Mouse (Mus musculus) brain, embryonic 18.5 days (tissue): Measurements from ENCODE around the gene Capn1.

Source experiments
- DNase-seq: peaks from one replicate; pipeline ENCODE4 v3.0.0-alpha.2; 2012; ENCODE audit warnings: low read depth, low spot score

Gene Capn1

DNA sequence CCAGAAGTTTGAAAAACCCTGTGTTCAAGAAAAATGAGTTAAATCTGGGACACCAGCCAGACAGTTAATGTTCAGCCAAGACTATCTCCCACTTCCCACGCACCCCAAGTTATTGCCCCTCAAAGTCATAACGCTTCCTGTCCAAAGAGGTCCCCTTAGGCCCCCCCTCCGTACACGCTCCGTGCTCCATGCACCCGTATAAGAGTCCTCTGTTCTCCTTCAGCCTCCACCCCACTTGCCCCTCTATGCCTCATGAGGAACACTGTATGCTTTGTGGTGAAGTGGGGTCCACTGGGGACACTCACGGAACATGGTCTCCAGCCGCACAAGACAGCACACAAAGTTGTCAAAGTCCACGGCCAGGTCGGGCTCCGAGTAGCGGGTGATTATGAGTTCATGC lies 25.7 kb downstream of the Capn1 start:
- DNase-seq = no peak

DNA sequence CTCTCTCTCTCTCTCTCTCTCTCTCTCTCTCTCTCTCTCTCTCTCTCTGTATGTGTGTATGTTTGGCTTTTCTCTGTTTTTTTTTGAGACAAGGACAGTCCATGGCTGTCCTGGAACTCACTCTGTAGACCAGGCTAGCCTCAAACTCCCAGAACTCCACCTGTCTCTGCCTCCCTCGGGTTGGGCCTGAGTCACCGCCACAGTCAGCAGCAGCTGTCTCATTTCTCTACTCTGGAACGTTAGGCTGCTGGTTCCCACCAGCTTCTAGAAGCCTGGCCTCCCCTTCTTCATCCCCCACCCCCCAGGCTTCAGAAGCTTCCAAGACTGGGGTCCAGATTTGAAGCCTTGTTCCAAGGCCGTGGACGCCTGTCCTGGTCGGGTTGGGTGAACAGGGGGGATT lies 26.1 kb downstream of the Capn1 start:
- DNase-seq = no peak

- DNase-seq = no peak
Measured at GRCm38 (mm10) chr19:5988815-5989452, 26.8 kb downstream of the Capn1 start.

DNA sequence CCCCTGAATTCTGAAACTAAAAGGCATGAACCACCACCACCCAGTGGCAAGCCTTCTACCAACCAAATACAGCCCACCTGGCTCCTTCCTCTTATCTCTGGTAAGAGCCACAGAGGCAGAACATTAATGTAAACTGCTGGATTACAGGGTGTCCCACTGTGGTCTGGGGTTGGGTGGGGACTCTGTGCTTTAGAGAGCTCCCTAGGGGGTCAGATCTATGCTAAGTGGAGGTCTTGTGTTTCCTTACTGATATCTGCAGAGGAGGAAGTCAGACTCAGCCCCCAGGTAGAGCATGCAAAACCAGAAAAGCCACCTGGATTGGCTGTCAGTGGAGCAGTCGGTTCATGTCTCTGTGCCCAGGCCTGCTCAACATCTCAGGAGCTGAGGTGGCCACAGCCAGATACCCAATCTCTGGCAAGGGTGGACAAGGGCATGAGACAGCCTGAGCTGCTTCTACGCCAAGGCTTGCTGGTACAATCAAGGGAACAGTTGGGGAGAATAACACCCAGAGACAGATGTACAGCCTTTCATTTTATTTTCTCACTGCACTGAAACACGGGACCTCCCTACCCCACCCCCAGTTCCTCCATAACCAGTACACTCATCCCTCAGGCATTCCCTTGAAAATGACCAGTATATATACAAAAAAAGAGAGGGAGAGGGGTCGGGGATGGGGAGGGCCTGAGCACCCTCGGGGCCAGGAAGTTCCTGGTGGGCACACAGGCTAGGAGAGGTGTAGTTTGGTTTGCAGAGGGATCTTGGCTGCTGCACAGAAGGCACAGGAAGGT lies 27.5 kb downstream of the Capn1 start:
- DNase-seq = no peak

GRCm38 (mm10) chr19:5986043-5986442 lies 29.7 kb downstream of the Capn1 start, which contains the start of gene Slc22a20:
Gene Slc22a20, minus strand, starts transcription at chr19:5986143.
- no peak for DNase-seq

GRCm38 (mm10) chr19:5980477-5980876 lies 35.2 kb downstream of the Capn1 start:
- no peak for DNase-seq

GRCm38 (mm10) chr19:5977717-5978116 lies 38.0 kb downstream of the Capn1 start:
- no peak for DNase-seq

DNA sequence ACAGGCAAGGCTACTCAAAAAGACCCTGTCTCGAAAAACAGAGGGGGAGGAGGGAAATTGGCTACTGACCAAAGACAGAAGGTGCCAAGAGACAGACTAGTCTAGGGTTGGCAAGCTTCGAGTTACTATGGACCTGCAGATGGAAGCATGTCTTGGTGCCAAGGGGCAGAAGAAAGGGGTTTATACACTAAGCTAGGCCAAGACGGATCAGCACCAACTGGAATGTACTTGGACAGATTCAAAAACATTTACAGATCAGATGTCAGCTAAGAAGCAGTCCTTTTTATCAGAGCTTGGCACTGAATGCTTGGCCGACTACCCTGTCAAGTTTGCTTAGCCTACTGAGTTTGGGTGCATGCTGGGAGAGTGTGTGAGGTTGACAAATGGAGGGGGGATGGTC lies 40.0 kb downstream of the Capn1 start:
- peak; percentile 69 for DNase-seq

DNA sequence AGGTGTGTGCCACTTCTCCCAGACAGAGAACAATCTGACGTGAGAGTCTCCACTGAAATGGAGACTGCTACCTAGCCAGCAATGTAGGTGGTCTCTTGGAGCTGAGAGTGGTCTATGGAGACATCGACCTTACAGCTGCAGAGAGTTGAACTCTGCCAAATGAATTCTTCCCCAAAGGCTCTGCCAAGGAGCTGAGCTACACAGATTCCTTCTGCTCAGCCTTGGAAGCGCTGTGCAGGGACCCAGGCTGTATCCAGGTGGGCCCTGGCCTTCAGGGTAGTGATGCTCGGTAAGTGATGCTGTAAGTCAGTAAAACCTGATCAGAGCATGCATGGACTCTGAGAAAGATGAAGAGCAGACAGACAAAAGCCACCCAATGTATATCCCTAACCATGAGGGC lies 40.6 kb downstream of the Capn1 start:
- no peak for DNase-seq

- DNase-seq = no peak
Measured at GRCm38 (mm10) chr19:5967664-5968063, 48.0 kb downstream of the Capn1 start.

- DNase-seq = no peak
Measured at GRCm38 (mm10) chr19:5966786-5967185, 48.9 kb downstream of the Capn1 start.

- no peak for DNase-seq
Measured at GRCm38 (mm10) chr19:5965910-5966309, 49.8 kb downstream of the Capn1 start.

GRCm38 (mm10) chr19:5965280-5965679 lies 50.4 kb downstream of the Capn1 start:
- no peak for DNase-seq

GRCm38 (mm10) chr19:5964804-5965203 lies 50.9 kb downstream of the Capn1 start:
- DNase-seq = no peak

- DNase-seq = peak; percentile 70
Measured at GRCm38 (mm10) chr19:5963883-5964562, 51.7 kb downstream of the Capn1 start, which contains the start of gene Pola2. Gene Pola2, minus strand, starts transcription at chr19:5964202.

DNA sequence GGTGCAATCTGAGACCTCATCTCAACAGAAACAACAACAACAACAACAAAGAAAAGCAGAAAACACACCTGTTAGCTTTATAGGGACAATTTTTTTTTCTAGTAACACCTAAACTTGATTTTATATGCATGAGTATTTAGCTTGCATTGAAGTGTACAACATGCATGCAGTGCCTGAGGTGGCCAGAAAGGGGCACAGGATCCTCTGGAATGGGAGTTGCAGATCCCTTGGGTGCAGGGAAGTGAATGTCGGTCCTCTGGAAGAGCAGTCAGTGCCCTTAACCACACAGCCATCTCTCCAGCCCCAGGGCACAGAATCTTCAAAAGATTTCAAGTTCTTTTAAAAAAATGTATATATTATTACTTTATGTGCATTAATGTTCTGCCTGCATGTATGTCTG lies 53.0 kb downstream of the Capn1 start:
- DNase-seq = no peak

DNA sequence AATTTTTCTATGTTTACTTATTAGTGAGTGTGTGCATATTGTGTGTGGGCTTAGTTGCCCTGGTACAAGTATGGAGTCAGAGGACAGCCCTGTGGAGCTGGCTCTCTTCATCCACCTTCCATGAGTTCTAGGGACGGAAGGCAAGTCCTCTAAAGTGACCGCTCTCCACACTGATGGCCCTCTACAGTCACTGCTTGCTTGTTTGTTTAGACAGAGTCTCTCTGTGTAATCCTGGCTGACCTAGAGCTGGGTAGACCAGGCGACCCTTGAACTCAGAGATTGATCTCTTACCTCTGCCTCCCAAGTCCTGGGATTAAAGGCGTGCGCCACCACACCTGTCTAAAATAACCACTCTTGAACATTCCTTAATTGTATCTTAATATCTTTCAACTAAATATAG lies 58.3 kb downstream of the Capn1 start:
- DNase-seq = no peak

GRCm38 (mm10) chr19:5956685-5957084 lies 59.0 kb downstream of the Capn1 start:
- no peak for DNase-seq

DNA sequence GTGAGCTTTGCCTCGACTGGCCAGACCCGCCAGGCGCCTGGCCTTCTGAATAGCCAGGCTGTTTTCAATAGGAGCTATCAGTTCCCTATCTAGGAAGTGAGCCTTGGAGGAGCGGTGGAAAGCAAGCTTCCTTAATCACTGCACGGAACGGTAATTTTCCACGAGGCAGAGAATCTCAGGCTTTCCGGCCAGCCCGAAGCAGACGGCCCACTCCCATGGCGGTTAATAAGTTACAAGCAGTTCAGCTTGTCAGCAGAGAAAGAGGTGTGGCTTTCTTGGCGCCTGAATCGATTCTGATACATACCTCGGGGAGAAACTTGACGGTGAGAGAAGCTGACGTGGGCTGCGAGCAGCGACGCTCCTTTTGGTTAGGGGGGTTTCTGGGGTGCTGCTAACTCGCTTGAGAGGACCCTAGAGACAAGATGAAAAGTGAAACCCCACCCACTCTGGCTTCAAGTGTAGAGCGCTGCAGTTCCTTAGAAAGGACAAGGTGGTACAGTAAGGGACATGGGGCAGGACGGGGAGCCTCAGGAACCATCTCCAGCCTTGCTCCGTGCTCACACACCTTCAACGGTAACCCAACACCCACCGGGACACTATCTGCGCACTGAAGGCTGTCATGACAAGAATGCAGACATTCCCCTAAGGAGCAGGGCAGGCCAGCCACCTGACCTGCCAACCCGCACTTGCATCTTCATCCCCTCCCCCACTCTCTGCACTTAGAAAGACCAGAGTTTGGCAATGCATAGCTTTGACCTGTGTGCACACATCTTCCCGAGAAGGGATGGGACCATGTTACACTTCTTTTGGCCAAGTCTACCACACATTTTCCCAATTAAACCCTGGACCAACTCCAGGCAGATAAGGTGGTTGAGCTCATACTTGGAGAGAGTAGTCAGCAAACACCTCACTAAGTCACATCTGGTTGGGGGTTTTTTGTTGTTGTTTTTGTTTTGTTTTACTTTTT lies 59.7 kb downstream of the Capn1 start:
- DNase-seq = no peak

DNA sequence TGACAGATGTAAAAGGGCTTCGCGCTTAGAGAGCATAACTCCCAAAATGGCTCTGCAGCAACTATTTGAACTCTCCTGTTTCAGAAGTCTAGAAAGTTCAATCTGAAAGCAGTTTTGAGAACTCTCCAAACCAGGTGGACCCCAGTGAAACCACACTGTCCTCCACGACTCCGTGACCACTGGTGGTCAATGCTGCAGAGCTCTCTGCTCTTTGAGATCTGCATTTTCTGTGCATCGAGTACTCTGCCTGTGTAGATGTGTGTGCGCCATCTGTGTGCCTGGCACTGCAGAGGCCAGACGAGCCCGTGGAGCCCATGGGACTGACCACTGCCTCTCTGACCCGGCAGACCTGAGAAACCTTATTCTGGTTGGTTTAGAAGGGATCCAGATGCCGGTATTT lies 60.8 kb downstream of the Capn1 start:
- no peak for DNase-seq

- no peak for DNase-seq
Measured at GRCm38 (mm10) chr19:5954031-5954710, 61.5 kb downstream of the Capn1 start.
